Mouse (Mus musculus): ENCODE measurements around the gene Nup93.

Nup93 gene

GRCm38 (mm10) chr8:94187290-94188002 lies 26.9 kb upstream of the Nup93 start:
- no peak for DNase-seq (ENCODE audit: low spot score)

- DNase-seq (ENCODE audit: low spot score) = no peak
Observed at GRCm38 (mm10) chr8:94189275-94190031, 24.9 kb upstream of the Nup93 start.

- no peak for DNase-seq (ENCODE audit: low spot score)
Observed at GRCm38 (mm10) chr8:94191101-94191691, 23.2 kb upstream of the Nup93 start.

GRCm38 (mm10) chr8:94192926-94193325 lies 21.4 kb upstream of the Nup93 start:
- DNase-seq (ENCODE audit: low spot score) = no peak

GRCm38 (mm10) chr8:94194591-94195223 lies 19.7 kb upstream of the Nup93 start:
- no peak for DNase-seq (ENCODE audit: low spot score)

- no peak for DNase-seq (ENCODE audit: low spot score)
Observed at GRCm38 (mm10) chr8:94199202-94199869, 15.0 kb upstream of the Nup93 start.

- DNase-seq (ENCODE audit: low spot score) = no peak
Observed at GRCm38 (mm10) chr8:94204043-94204442, 10.3 kb upstream of the Nup93 start.

- no peak for DNase-seq (ENCODE audit: low spot score)
Observed at GRCm38 (mm10) chr8:94205736-94206135, 8.6 kb upstream of the Nup93 start.

GRCm38 (mm10) chr8:94206256-94206655 lies 8.1 kb upstream of the Nup93 start:
- no peak for DNase-seq (ENCODE audit: low spot score)

GRCm38 (mm10) chr8:94207491-94207890 lies 6.9 kb upstream of the Nup93 start:
- no peak for DNase-seq (ENCODE audit: low spot score)

GRCm38 (mm10) chr8:94209639-94210038 lies 4.7 kb upstream of the Nup93 start:
- peak; percentile 61 for DNase-seq (ENCODE audit: low spot score)

- DNase-seq (ENCODE audit: low spot score) = peak; percentile 41
Observed at GRCm38 (mm10) chr8:94210225-94210624, 4.1 kb upstream of the Nup93 start.

- no peak for DNase-seq (ENCODE audit: low spot score)
Observed at GRCm38 (mm10) chr8:94213819-94214218, 545 bp upstream of the Nup93 start.

GRCm38 (mm10) chr8:94227381-94227939 lies 13.1 kb downstream of the Nup93 start:
- DNase-seq (ENCODE audit: low spot score) = no peak

- no peak for DNase-seq (ENCODE audit: low spot score)
Observed at GRCm38 (mm10) chr8:94240240-94240751, 25.9 kb downstream of the Nup93 start.

- DNase-seq (ENCODE audit: low spot score) = no peak
Observed at GRCm38 (mm10) chr8:94249836-94250435, 35.6 kb downstream of the Nup93 start.

- no peak for DNase-seq (ENCODE audit: low spot score)
Observed at GRCm38 (mm10) chr8:94258881-94259280, 44.5 kb downstream of the Nup93 start.

- peak; percentile 33 for DNase-seq (ENCODE audit: low spot score)
Observed at GRCm38 (mm10) chr8:94262626-94263297, 48.4 kb downstream of the Nup93 start.

GRCm38 (mm10) chr8:94266344-94267191 lies 52.2 kb downstream of the Nup93 start:
- DNase-seq (ENCODE audit: low spot score) = peak; percentile 35
